8 mouse cellular contexts compared by ENCODE assay signal in genomic region chr16:16983534-16984422, GRCm38 (mm10). TPM values are rescaled to one million over a fixed set of nuclear protein-coding genes. Genes with fewer than 3 reads are reported as not detected.
DNase-seq lines count a peak whose midpoint lies in the region; ATAC-seq and TF ChIP-seq lines count a peak whose summit lies in the region.

No protein-coding gene starts in this region.

- ATAC-seq in common myeloid progenitor, adult 5-6 weeks (replicated peaks; ENCODE audit: low read depth, poor library complexity, severe bottlenecking) = peak; percentile 27
- ATAC-seq in granulocyte monocyte progenitor cell, adult 5-6 weeks (replicated peaks; ENCODE audit: poor library complexity, severe bottlenecking) = peak; percentile 36
- ATAC-seq in intestine, embryonic 15.5 days = peak; percentile 82
- ATAC-seq in liver, embryonic 14.5 days (ENCODE audit: insufficient read depth) = peak; percentile 74

- DNase-seq in 416B (ENCODE audit: low read depth) = peak; percentile 65
- peak in 2 of 3 experiments; percentile 39 to 56 for DNase-seq in liver, embryonic 14.5 days (ENCODE audit: low read depth in 3 of 3, low spot score in 3 of 3)
- DNase-seq in neural tube, embryonic 10.5 days (ENCODE audit: extremely low spot score, low spot score) = peak; percentile 82
- DNase-seq in cerebellum, adult 18-20 months = no peak

- H3K4me3 ChIP-seq in ES-Bruce4 (ENCODE audit: low read depth, low read length) = peak overlapping the region; percentile 82
- peak overlapping the region; percentile 72 for H3K4me3 ChIP-seq in intestine, embryonic 15.5 days (replicated peaks)
- H3K4me3 ChIP-seq in liver, embryonic 14.5 days (ENCODE audit: insufficient read depth in 1 of 2, low read depth in 2 of 2, low read length in 2 of 2) = peak overlapping the region; percentile 91 to 98

- WGBS in intestine, embryonic 15.5 days = under 1% methylated on average over 75 of the region's 75 CpGs
- under 1% methylated on average over 68 of the region's 75 CpGs for WGBS in liver, embryonic 14.5 days (ENCODE audit: insufficient replicate concordance)

- no peaks in the 10 kb centered on the region for H3K27me3 ChIP-seq in ES-Bruce4 (ENCODE audit: control insufficient read depth, insufficient read depth, low read length, poor library complexity, severe bottlenecking)
- H3K27me3 ChIP-seq in intestine, embryonic 15.5 days (replicated peaks) = no peaks in the 10 kb centered on the region
- H3K27me3 ChIP-seq in liver, embryonic 14.5 days (ENCODE audit: control insufficient read depth, insufficient read depth, low read length) = no peaks in the 10 kb centered on the region

- peaks cover 29% of the 10 kb centered on the region for H3K36me3 ChIP-seq in ES-Bruce4 (ENCODE audit: control insufficient read depth, insufficient read depth, low read length, poor library complexity, severe bottlenecking)
- no peaks in the 10 kb centered on the region for H3K36me3 ChIP-seq in intestine, embryonic 15.5 days
- H3K36me3 ChIP-seq in liver, embryonic 14.5 days (replicated peaks; ENCODE audit: control insufficient read depth, insufficient read depth, low read depth) = peaks cover 3% of the 10 kb centered on the region

- no peak overlapping the region for H3K27ac ChIP-seq in ES-Bruce4 (ENCODE audit: insufficient read depth, low read length)
- peak overlapping the region; percentile 94 for H3K27ac ChIP-seq in intestine, embryonic 15.5 days
- peak overlapping the region; percentile 37 for H3K27ac ChIP-seq in liver, embryonic 14.5 days

- peaks cover 2% of the 10 kb centered on the region for H3K4me1 ChIP-seq in ES-Bruce4 (ENCODE audit: control insufficient read depth, insufficient read depth, low read length)
- peaks cover 8% of the 10 kb centered on the region for H3K4me1 ChIP-seq in intestine, embryonic 15.5 days (replicated peaks)
- peaks cover 16 to 17% of the 10 kb centered on the region in 2 experiments for H3K4me1 ChIP-seq in liver, embryonic 14.5 days (replicated peaks; ENCODE audit: control insufficient read depth in 2 of 2, insufficient read depth in 2 of 2, low read length in 1 of 2)

- peak overlapping the region; percentile 78 for H3K4me2 ChIP-seq in intestine, embryonic 15.5 days (replicated peaks)
- peak overlapping the region; percentile 82 for H3K4me2 ChIP-seq in liver, embryonic 14.5 days (ENCODE audit: low read depth)

- no peak for TF ChIP-seq EP300 in ES-Bruce4 (IDR thresholded peaks at IDR 0.05; ENCODE audit: insufficient read depth, low read depth, low read length)
- TF ChIP-seq EP300 in liver, embryonic 14.5 days (IDR thresholded peaks at IDR 0.05; ENCODE audit: low read depth) = no peak

- no peak for TF ChIP-seq POLR2A in ES-Bruce4 (IDR thresholded peaks at IDR 0.05; ENCODE audit: insufficient read depth, low read length)

- peak overlapping the region; percentile 80 for H3K9ac ChIP-seq in ES-Bruce4 (ENCODE audit: low read depth, poor library complexity, severe bottlenecking)
- peak overlapping the region; percentile 87 for H3K9ac ChIP-seq in intestine, embryonic 15.5 days
- peak overlapping the region; percentile 96 for H3K9ac ChIP-seq in liver, embryonic 14.5 days (replicated peaks)

- TF ChIP-seq CTCF in ES-Bruce4 (IDR thresholded peaks at IDR 0.05; ENCODE audit: low read depth, low read length) = no peak
- TF ChIP-seq CTCF in liver, embryonic 14.5 days (IDR thresholded peaks at IDR 0.05; ENCODE audit: low read depth) = peak; percentile 34; the same call in 1 of the 2 replicates

- H3K9me3 ChIP-seq in ES-Bruce4 (replicated peaks; ENCODE audit: control insufficient read depth, insufficient read depth, low read length, poor library complexity, severe bottlenecking) = no peaks in the 10 kb centered on the region
- no peaks in the 10 kb centered on the region for H3K9me3 ChIP-seq in intestine, embryonic 15.5 days
- no peaks in the 10 kb centered on the region for H3K9me3 ChIP-seq in liver, embryonic 14.5 days (ENCODE audit: control insufficient read depth, low read length)

RNA-seq across cellular contexts. Expression of gene Mapk1, which starts 0.6 kb away (rescaled TPM):
- polyA plus RNA-seq in ES-Bruce4 (2011; ENCODE audit: insufficient read depth, insufficient read length, low read depth, missing spikeins) = 327 and 351 TPM in 2 replicates
- 139 and 173 TPM in 2 replicates for total RNA-seq in common myeloid progenitor, adult 5-6 weeks (2017)
- total RNA-seq in granulocyte monocyte progenitor cell, adult 5-6 weeks (2014; fragmentation: Nextera tagmentation) = 119 and 120 TPM in 2 replicates
- 129 and 130 TPM in 2 replicates for total RNA-seq in granulocyte monocyte progenitor cell, adult 5-6 weeks (2017)
- 149 and 158 TPM in 2 replicates for polyA plus RNA-seq in intestine, embryonic 15.5 days (2015; fragmentation: Nextera tagmentation; extraction: Ambion mirVana)
- 41.1 and 55.1 TPM in 2 replicates for polyA plus RNA-seq in liver, embryonic 14.5 days (2012; rRNA removed)
- polyA plus RNA-seq in liver, embryonic 14.5 days (2014; fragmentation: Nextera tagmentation; extraction: Ambion mirVana) = 91.6 and 107 TPM in 2 replicates

Comparison
In these comparisons a context has a peak if more than half of its experiments do, and no peak if none do; other contexts are left out.
1. DNase-seq: peak in 416B (single experiment), liver, embryonic 14.5 days (2 of 3) and neural tube, embryonic 10.5 days (single experiment); none in cerebellum, adult 18-20 months (0 of 2).
2. ATAC-seq: peak in every context shown above with its lines; median percentile 82 in intestine, embryonic 15.5 days; 74 in liver, embryonic 14.5 days; 36 in granulocyte monocyte progenitor cell, adult 5-6 weeks; 27 in common myeloid progenitor, adult 5-6 weeks.
3. Peak in every context shown above with its lines, with median percentiles within 50 percentile points of each other: H3K4me3 ChIP-seq and H3K9ac ChIP-seq.